Mouse (Mus musculus): Measurements from ENCODE around the gene B3gntl1.
"Not testable (repeated sequence)": the region's sequence is repeated elsewhere in the genome, so short reads cannot be mapped to it uniquely, and the experiment has no call there.

B3gntl1 gene

GRCm38 (mm10) chr11:121685491-121686001, 12.6 kb upstream of the B3gntl1 start:
- no peak for DNase-seq (ENCODE audit: low spot score in 2 of 2)

GRCm38 (mm10) chr11:121683243-121683642, 10.3 kb upstream of the B3gntl1 start:
- DNase-seq (ENCODE audit: low spot score in 2 of 2) = no peak

- peak in 1 of 2 experiments; percentile 16 for DNase-seq (ENCODE audit: low spot score in 2 of 2)
Observed at GRCm38 (mm10) chr11:121680750-121681149, 7.8 kb upstream of the B3gntl1 start.

- no peak for DNase-seq (ENCODE audit: low spot score in 2 of 2)
Observed at GRCm38 (mm10) chr11:121679581-121679980, 6.6 kb upstream of the B3gntl1 start.

GRCm38 (mm10) chr11:121676836-121677235, 3.9 kb upstream of the B3gntl1 start:
- no peak for DNase-seq (ENCODE audit: low spot score in 2 of 2)

GRCm38 (mm10) chr11:121673629-121674028, 676 bp upstream of the B3gntl1 start:
- DNase-seq (ENCODE audit: low spot score in 2 of 2) = no peak

- no peak for DNase-seq (ENCODE audit: low spot score in 2 of 2)
Observed at GRCm38 (mm10) chr11:121672312-121672989, 502 bp downstream of the B3gntl1 start.

- no peak for DNase-seq (ENCODE audit: low spot score in 2 of 2)
Observed at GRCm38 (mm10) chr11:121670926-121671325, 2.0 kb downstream of the B3gntl1 start.

GRCm38 (mm10) chr11:121668776-121669175, 4.2 kb downstream of the B3gntl1 start:
- no peak for DNase-seq (ENCODE audit: low spot score in 2 of 2)

- DNase-seq (ENCODE audit: low spot score in 2 of 2) = no peak
Observed at GRCm38 (mm10) chr11:121667541-121667940, 5.4 kb downstream of the B3gntl1 start.

GRCm38 (mm10) chr11:121661116-121661515, 11.8 kb downstream of the B3gntl1 start:
- DNase-seq (ENCODE audit: low spot score in 2 of 2) = no peak

GRCm38 (mm10) chr11:121660604-121661003, 12.3 kb downstream of the B3gntl1 start:
- not testable (repeated sequence) for DNase-seq (ENCODE audit: low spot score in 2 of 2)

GRCm38 (mm10) chr11:121658151-121658550, 14.8 kb downstream of the B3gntl1 start:
- DNase-seq (ENCODE audit: low spot score in 2 of 2) = no peak

- DNase-seq (ENCODE audit: low spot score in 2 of 2) = no peak
Observed at GRCm38 (mm10) chr11:121655807-121656511, 17.0 kb downstream of the B3gntl1 start.

- peak; percentile 9 to 22 for DNase-seq (ENCODE audit: low spot score in 2 of 2)
Observed at GRCm38 (mm10) chr11:121655166-121655806, 17.7 kb downstream of the B3gntl1 start.

- DNase-seq (ENCODE audit: low spot score in 2 of 2) = no peak
Observed at GRCm38 (mm10) chr11:121654406-121654945, 18.5 kb downstream of the B3gntl1 start.

GRCm38 (mm10) chr11:121653631-121654030, 19.3 kb downstream of the B3gntl1 start:
- DNase-seq (ENCODE audit: low spot score in 2 of 2) = no peak

GRCm38 (mm10) chr11:121652547-121653305, 20.2 kb downstream of the B3gntl1 start:
- DNase-seq (ENCODE audit: low spot score in 2 of 2) = peak; percentile 59 to 68

- no peak for DNase-seq (ENCODE audit: low spot score in 2 of 2)
Observed at GRCm38 (mm10) chr11:121651983-121652382, 21.0 kb downstream of the B3gntl1 start.

GRCm38 (mm10) chr11:121651556-121651955, 21.4 kb downstream of the B3gntl1 start:
- DNase-seq (ENCODE audit: low spot score in 2 of 2) = no peak

GRCm38 (mm10) chr11:121650668-121651067, 22.3 kb downstream of the B3gntl1 start:
- DNase-seq (ENCODE audit: low spot score in 2 of 2) = no peak

All from natural killer cell, adult 2 months (primary cell).